In genomic region chrX:140457502-140457901, GRCm38 (mm10) we compare ENCODE assay signal across 8 mouse cellular contexts. TPM values are rescaled to one million over a fixed set of nuclear protein-coding genes. Genes with fewer than 3 reads are reported as not detected.
DNase-seq lines count a peak whose midpoint lies in the region; ATAC-seq and TF ChIP-seq lines count a peak whose summit lies in the region.

No protein-coding gene starts in this region.

- H3K4me3 ChIP-seq in heart, adult 2 months: peak overlapping the region; percentile 67
- H3K4me3 ChIP-seq in E14TG2a.4 (replicated peaks; ENCODE audit: low read length): peak overlapping the region; percentile 86
- H3K4me3 ChIP-seq in forebrain, embryonic 16.5 days (replicated peaks; ENCODE audit: low read length): peak overlapping the region; percentile 57
- peak overlapping the region; percentile 49 for H3K4me3 ChIP-seq in macrophage (ENCODE audit: inconsistent target)

- TF ChIP-seq POLR2A in heart, adult 2 months (IDR thresholded peaks at IDR 0.05; ENCODE audit: insufficient read depth, low read depth, low read length): no peak

- DNase-seq in heart, adult 2 months: no peak
- no peak for DNase-seq in heart, postnatal 25 days (ENCODE audit: low spot score)
- DNase-seq in gastrocnemius, postnatal 14 days: no peak
- DNase-seq in gastrocnemius, adult 18-20 months (ENCODE audit: low spot score): no peak
- no peak for DNase-seq in cerebellum, postnatal 4 days (ENCODE audit: low spot score in 2 of 2)

- ATAC-seq in forebrain, embryonic 16.5 days: peak; percentile 26; the same call in 1 of the 2 replicates

- H3K79me2 ChIP-seq in heart, adult 2 months (replicated peaks; ENCODE audit: control insufficient read depth, insufficient read depth, low read length): no peaks in the 10 kb centered on the region
- no peaks in the 10 kb centered on the region for H3K79me2 ChIP-seq in macrophage (ENCODE audit: inconsistent target)

- H3K36me3 ChIP-seq in heart, adult 2 months (ENCODE audit: control insufficient read depth, insufficient read depth, low read length): no peaks in the 10 kb centered on the region
- H3K36me3 ChIP-seq in E14TG2a.4 (ENCODE audit: insufficient read depth, low read length) (no peaks in the 10 kb centered on the region), macrophage (ENCODE audit: inconsistent target) (no peaks in the 10 kb centered on the region)
- no peaks in the 10 kb centered on the region for H3K36me3 ChIP-seq in forebrain, embryonic 16.5 days (ENCODE audit: control insufficient read depth, insufficient read depth)

- no peaks in the 10 kb centered on the region for H3K4me1 ChIP-seq in heart, adult 2 months (ENCODE audit: control insufficient read depth, insufficient read depth, low read length)
- peaks cover 32% of the 10 kb centered on the region for H3K4me1 ChIP-seq in E14TG2a.4 (replicated peaks; ENCODE audit: low read depth, low read length)
- no peaks in the 10 kb centered on the region; the same call in 1 of the 2 replicates for H3K4me1 ChIP-seq in forebrain, embryonic 16.5 days (replicated peaks; ENCODE audit: control insufficient read depth, insufficient read depth, low read length)

- no peaks in the 10 kb centered on the region for H3K9me3 ChIP-seq in E14TG2a.4 (ENCODE audit: low read length)
- H3K9me3 ChIP-seq in forebrain, embryonic 16.5 days (ENCODE audit: control insufficient read depth, low read length): no peaks in the 10 kb centered on the region

- intact Hi-C loops in heart, adult 2 months (cut with DNase I): no loop called here
- intact Hi-C loops in heart, postnatal 25 days (cut with DNase I): no loop called here
- intact Hi-C loops in gastrocnemius, postnatal 14 days (cut with DNase I; ENCODE audit: low total_unique reads): no loop called here

- 24% methylated on average over 12 of the region's 12 CpGs for WGBS in heart, adult 2 months
- WGBS in forebrain, embryonic 16.5 days: 20% methylated on average over 12 of the region's 12 CpGs
- 35% methylated on average over 9 of the region's 12 CpGs for WGBS in macrophage (ENCODE audit: missing documents)

- no peaks in the 10 kb centered on the region for H3K27me3 ChIP-seq in heart, adult 2 months (ENCODE audit: control insufficient read depth, insufficient read depth, low read length)
- H3K27me3 ChIP-seq in E14TG2a.4 (ENCODE audit: insufficient read depth, low read length): no peaks in the 10 kb centered on the region
- no peaks in the 10 kb centered on the region for H3K27me3 ChIP-seq in forebrain, embryonic 16.5 days (replicated peaks; ENCODE audit: control insufficient read depth, insufficient read depth, low read length)

- H3K4me2 ChIP-seq in forebrain, embryonic 16.5 days (ENCODE audit: low read length): peak overlapping the region; percentile 54

- no peak overlapping the region for H3K27ac ChIP-seq in heart, adult 2 months
- no peak overlapping the region for H3K27ac ChIP-seq in forebrain, embryonic 16.5 days (ENCODE audit: low read length)
- no peak overlapping the region for H3K27ac ChIP-seq in macrophage

- no peak for TF ChIP-seq EP300 in heart, adult 2 months (IDR thresholded peaks at IDR 0.05; ENCODE audit: insufficient read depth, low read depth, low read length)

- no peak overlapping the region for H3K9ac ChIP-seq in heart, adult 2 months (ENCODE audit: low read depth, low read length)
- peak overlapping the region; percentile 63 for H3K9ac ChIP-seq in forebrain, embryonic 16.5 days (replicated peaks; ENCODE audit: low read depth, low read length)

- no peak for TF ChIP-seq CTCF in heart, adult 2 months (IDR thresholded peaks at IDR 0.05)
- no peak for TF ChIP-seq CTCF in E14TG2a.4 (conservative IDR thresholded peaks at IDR 0.05; ENCODE audit: low read length)

RNA-seq across cellular contexts. Expression of gene Prps1, which starts 1.1 kb away (rescaled TPM):
- total RNA-seq in heart, adult 2 months (2021): 10 to 100 TPM; 24.5 to 28.0 TPM
- polyA plus RNA-seq in heart, adult 2 months (2012; rRNA removed): 14.9 and 23.4 TPM in 2 replicates
- 10 to 100 TPM; 27.8 to 28.0 TPM for total RNA-seq in heart, postnatal 25 days (2021)
- polyA plus RNA-seq in forebrain, embryonic 16.5 days (2015; fragmentation: Nextera tagmentation; extraction: Ambion mirVana): 72.2 and 80.1 TPM in 2 replicates
- total RNA-seq in macrophage (2018; cell fraction: chromatin; rRNA removed): 1 to 10 TPM in 11 of 26 experiments, under 1 TPM in 7, not detected in 8; 0.41 to 5.4 (median 1.2) TPM
- total RNA-seq in macrophage (2018; cell fraction: cytosol; rRNA removed): 1 to 10 TPM; 3.2 to 6.3 (median 5.4) TPM
- 1 to 10 TPM in 21 of 26 experiments, under 1 TPM in 5; 0.58 to 6.1 (median 1.7) TPM for total RNA-seq in macrophage (2018; cell fraction: nucleus; rRNA removed)
- polyA plus RNA-seq in macrophage (2018): 4.6 to 17.2 TPM (median 6.0 TPM) in 3 replicates
- total RNA-seq in gastrocnemius, postnatal 14 days (2021): 10 to 100 TPM; 18.9 to 22.5 TPM
- 10 to 100 TPM; 38.4 to 40.8 TPM for total RNA-seq in gastrocnemius, adult 18-20 months (2021)
